Mouse (Mus musculus) liver, embryonic 14.5 days (tissue): ENCODE measurements around the gene Crybb1. TPM values are rescaled to one million over a fixed set of nuclear protein-coding genes. Genes with fewer than 3 reads are reported as not detected.

Experiments used
- ATAC-seq: fragments of 200-750 bp; cut with Nextera tagmentation; 2 replicates; pipeline ENCODE4 v1.8.0; 2017; ENCODE audit warnings: moderate number of reproducible peaks, mild to moderate bottlenecking, moderate library complexity; ENCODE audit not compliant: insufficient read depth
- DNase-seq, 3 experiments: peaks; one replicate each; pipeline ENCODE4 v3.0.0-alpha.2; 2012 to 2013; ENCODE audit warnings: low read depth in 3 of 3, low spot score in 3 of 3
- H3K27ac ChIP-seq: fragments of 300-500 bp; sonication (generic); 2 replicates; pipeline ENCODE4 v1.5.1; 2014; ENCODE audit warnings: moderate library complexity, mild to moderate bottlenecking, control low read depth, inconsistent platforms
- H3K27me3 ChIP-seq: fragments of 300-500 bp; sonication (generic); 2 replicates; pipeline ENCODE4 v1.6.1; 2014; ENCODE audit warnings: mild to moderate bottlenecking, low read length, moderate library complexity; ENCODE audit not compliant: control insufficient read depth, insufficient read depth
- H3K36me3 ChIP-seq: fragments of 300-500 bp; sonication (generic); replicated peaks from 2 replicates; pipeline ENCODE4 v1.6.1; 2014; ENCODE audit warnings: low read depth; ENCODE audit not compliant: control insufficient read depth, insufficient read depth
- H3K4me1 ChIP-seq, 2 experiments: fragments of 200-500 bp in 1 of 2; fragments of 300-500 bp in 1 of 2; sonication (generic) in 1 of 2; replicated peaks; 2 replicates each; pipeline ENCODE4 v1.6.1; 2012 to 2014; ENCODE audit warnings: antibody characterized with exemption in 1 of 2, inconsistent platforms in 1 of 2, low read length in 1 of 2; ENCODE audit not compliant: control insufficient read depth in 2 of 2, insufficient read depth in 2 of 2
- H3K4me2 ChIP-seq: fragments of 300-500 bp; sonication (generic); 2 replicates; pipeline ENCODE4 v1.6.1; 2014; ENCODE audit warnings: low read depth, mild to moderate bottlenecking, control low read depth, moderate library complexity
- H3K4me3 ChIP-seq, 2 experiments: fragments of 200-500 bp in 1 of 2; fragments of 300-500 bp in 1 of 2; sonication (generic) in 1 of 2; 2 replicates each; pipeline ENCODE4 v1.5.1; 2012 to 2014; ENCODE audit warnings: low read depth in 2 of 2, low read length in 2 of 2, mild to moderate bottlenecking in 2 of 2, control low read depth in 1 of 2, inconsistent platforms in 1 of 2, moderate library complexity in 1 of 2; ENCODE audit not compliant: insufficient read depth in 1 of 2
- H3K9ac ChIP-seq: fragments of 300-500 bp; sonication (generic); replicated peaks from 2 replicates; pipeline ENCODE4 v1.6.1; 2014; ENCODE audit warnings: mild to moderate bottlenecking, control low read depth, moderate library complexity
- H3K9me3 ChIP-seq: fragments of 300-500 bp; sonication (generic); 2 replicates; pipeline ENCODE4 v1.6.1; 2016; ENCODE audit warnings: low read length, mixed read lengths; ENCODE audit not compliant: control insufficient read depth
- CTCF ChIP-seq: IDR thresholded peaks from 2 replicates; pipeline ENCODE4 v1.5.1; 2016; ENCODE audit warnings: antibody characterized with exemption, low read depth, control low read depth
- EP300 ChIP-seq: IDR thresholded peaks from 2 replicates; pipeline ENCODE4 v1.6.1; 2016; ENCODE audit warnings: antibody characterized with exemption, low read depth
- WGBS: fragments of 180-500 bp; shearing (Covaris S2); extraction: QIAGEN DNeasy Blood & Tissue Kit; methylation state at CpG from one replicate; pipeline ENCODE4 v1.1.7; 2014; ENCODE audit not compliant: insufficient replicate concordance; 5-methylcytosine and 5-hydroxymethylcytosine counted together
- polyA plus RNA-seq, 2 experiments: library from polyadenylated mRNA; depleted of rRNA in 1 of 2; stranded (reverse) in 1 of 2; unstranded in 1 of 2; fragments of >200 nt; fragmentation: Nextera tagmentation in 1 of 2; extraction: Ambion mirVana in 1 of 2; gene quantifications; 2 replicates each; pipeline versions ENCODE4 v1.2.1 to v1.2.3; 2012 to 2014

Crybb1 gene
- polyA plus RNA-seq, 2 experiments = 0.24 TPM; not detected in 1

DNA sequence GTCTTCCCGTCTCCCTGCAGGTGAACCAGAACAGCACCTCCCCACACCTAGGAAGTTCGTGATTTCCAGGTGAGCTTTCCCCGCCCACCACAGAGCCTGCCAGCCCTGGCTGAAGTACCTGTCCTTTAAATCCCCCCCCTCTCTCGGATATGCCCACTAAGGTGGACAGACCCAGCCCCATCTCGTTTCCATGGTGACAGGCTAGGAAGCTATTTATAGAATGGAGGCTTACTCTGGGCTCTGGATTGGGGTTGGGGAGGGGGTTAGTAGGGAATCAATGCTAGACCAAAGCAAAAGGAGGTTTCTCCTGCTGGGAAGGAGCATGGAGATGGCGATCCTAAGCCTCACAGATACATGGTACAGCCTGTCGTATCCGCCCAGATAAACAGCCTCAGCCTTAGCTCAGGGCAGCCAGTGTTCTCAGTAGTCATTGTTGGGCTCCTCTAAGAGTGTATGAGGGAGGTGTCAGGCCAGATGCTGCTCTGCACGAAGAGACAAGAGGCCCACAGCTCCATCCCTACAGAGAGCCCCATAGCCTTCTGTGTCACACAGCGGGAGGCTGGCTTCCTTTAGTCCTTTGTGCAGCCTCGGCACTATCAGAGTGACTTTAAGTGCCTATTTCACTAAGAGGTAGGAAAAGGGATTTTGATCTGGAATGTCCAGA is 57.7 kb downstream of the Crybb1 start:
- Histone ChIP-seq H3K27me3 (no peaks in the 10 kb centered on the region), H3K9ac (no peak overlapping the region), H3K4me1 (no peaks in the 10 kb centered on the region), H3K4me2 (no peak overlapping the region), H3K4me3 (no peak overlapping the region), H3K9me3 (no peaks in the 10 kb centered on the region), H3K36me3 (peaks cover 10% of the 10 kb centered on the region), H3K27ac (no peak overlapping the region)
- TF ChIP-seq CTCF (no peak), EP300 (no peak)
- ATAC-seq = no peak
- WGBS = 73% methylated on average over 11 of the region's 11 CpGs
- no peak for DNase-seq

DNA sequence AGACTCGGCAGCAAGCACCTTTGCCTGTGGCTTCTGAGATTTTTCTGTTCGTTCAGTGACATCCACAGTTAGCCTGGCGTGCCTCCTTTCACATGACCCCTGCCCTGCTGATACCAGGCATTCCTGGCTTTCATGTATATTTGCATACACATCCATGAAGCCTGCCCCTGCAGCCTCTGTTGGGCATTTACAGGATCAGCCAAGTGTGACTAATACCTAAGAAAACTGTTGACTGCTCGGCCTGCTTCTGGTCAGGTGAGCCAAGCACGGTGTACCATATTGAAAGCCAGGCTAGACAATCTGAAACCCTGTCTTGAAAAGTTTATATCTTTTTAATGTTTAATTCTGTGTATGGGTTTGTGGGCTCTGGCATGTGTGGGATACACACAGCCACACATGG is 60.9 kb downstream of the Crybb1 start:
- Histone ChIP-seq H3K9ac (no peak overlapping the region), H3K27ac (no peak overlapping the region), H3K4me3 (no peak overlapping the region), H3K36me3 (no peaks in the 10 kb centered on the region; the same call in 1 of the 2 replicates), H3K27me3 (no peaks in the 10 kb centered on the region), H3K4me2 (no peak overlapping the region), H3K4me1 (peaks cover 0 to 7% of the 10 kb centered on the region in 2 experiments; a peak in 3 of 4 replicates), H3K9me3 (no peaks in the 10 kb centered on the region)
- TF ChIP-seq CTCF = no peak
- TF ChIP-seq EP300 = no peak
- no peak for ATAC-seq
- WGBS = 70% methylated on average over 5 of the region's 5 CpGs
- DNase-seq = no peak

DNA sequence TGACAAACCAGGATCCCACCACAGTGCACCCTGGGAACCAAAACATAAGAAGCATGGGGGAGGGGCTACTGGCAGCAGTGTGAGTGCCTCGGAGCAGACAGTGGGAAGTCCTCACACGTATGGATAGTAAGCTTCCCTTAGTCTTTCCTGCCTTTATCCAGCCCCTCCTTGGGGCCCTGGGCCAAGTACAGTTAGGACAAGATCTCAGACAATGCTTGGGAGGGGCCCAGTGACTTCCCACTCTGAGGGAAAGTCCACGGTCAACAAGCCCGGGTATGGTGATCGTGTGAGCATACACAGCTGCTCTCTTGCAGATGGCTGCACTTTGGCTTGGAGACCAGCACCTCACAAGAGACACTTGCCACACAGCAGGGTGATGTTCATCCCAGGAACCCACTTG is 61.7 kb downstream of the Crybb1 start:
- no peak overlapping the region for H3K4me3 ChIP-seq
- H3K4me1 ChIP-seq = peaks cover 0 to 7% of the 10 kb centered on the region in 2 experiments; a peak in 3 of 4 replicates
- TF ChIP-seq CTCF = no peak
- TF ChIP-seq EP300 = no peak
- no peak overlapping the region for H3K9ac ChIP-seq
- no peak overlapping the region for H3K27ac ChIP-seq
- H3K36me3 ChIP-seq = no peaks in the 10 kb centered on the region; the same call in 1 of the 2 replicates
- 36% methylated on average over 5 of the region's 5 CpGs for whole genome bisulfite sequencing
- H3K9me3 ChIP-seq = no peaks in the 10 kb centered on the region
- ATAC-seq (no peak), DNase-seq (no peak)
- no peaks in the 10 kb centered on the region for H3K27me3 ChIP-seq
- no peak overlapping the region for H3K4me2 ChIP-seq

Other genes with a start within 250 kb of the Crybb1 start
- gene Cryba4, start 3.3 kb upstream of the Crybb1 start, polyA plus RNA-seq (2012; rRNA removed) = 0.39 and 0.63 TPM in 2 replicates
- gene Cryba4, start 3.3 kb upstream of the Crybb1 start, polyA plus RNA-seq (2014; fragmentation: Nextera tagmentation; extraction: Ambion mirVana) = 0.59 and 0.95 TPM in 2 replicates
- 16.2 and 17.2 TPM in 2 replicates for gene Tpst2, start 20.9 kb downstream of the Crybb1 start, polyA plus RNA-seq (2012; rRNA removed)
- 30.7 and 30.9 TPM in 2 replicates for gene Tpst2, start 20.9 kb downstream of the Crybb1 start, polyA plus RNA-seq (2014; fragmentation: Nextera tagmentation; extraction: Ambion mirVana)
- gene Tfip11, start 70.5 kb downstream of the Crybb1 start, polyA plus RNA-seq (2012; rRNA removed) = 10.7 and 11.6 TPM in 2 replicates
- gene Tfip11, start 70.5 kb downstream of the Crybb1 start, polyA plus RNA-seq (2014; fragmentation: Nextera tagmentation; extraction: Ambion mirVana) = 8.0 and 9.2 TPM in 2 replicates
- 15.7 and 16.0 TPM in 2 replicates for gene Srrd, start 87.2 kb downstream of the Crybb1 start, polyA plus RNA-seq (2012; rRNA removed)
- 13.3 and 15.3 TPM in 2 replicates for gene Srrd, start 87.2 kb downstream of the Crybb1 start, polyA plus RNA-seq (2014; fragmentation: Nextera tagmentation; extraction: Ambion mirVana)
- gene Hps4, start 87.3 kb downstream of the Crybb1 start, polyA plus RNA-seq (2012; rRNA removed) = 10.1 and 10.6 TPM in 2 replicates
- 7.5 and 9.0 TPM in 2 replicates for gene Hps4, start 87.3 kb downstream of the Crybb1 start, polyA plus RNA-seq (2014; fragmentation: Nextera tagmentation; extraction: Ambion mirVana)
- 0.03 and 0.09 TPM in 2 replicates for gene Gm6583, start 100.2 kb downstream of the Crybb1 start, polyA plus RNA-seq (2012; rRNA removed)
- gene Gm6583, start 100.2 kb downstream of the Crybb1 start, polyA plus RNA-seq (2014; fragmentation: Nextera tagmentation; extraction: Ambion mirVana) = 0.08 TPM in 1 of 2 replicates, not detected in the other
- 0.10 and 0.26 TPM in 2 replicates for gene Asphd2, start 139.1 kb downstream of the Crybb1 start, polyA plus RNA-seq (2012; rRNA removed)
- gene Asphd2, start 139.1 kb downstream of the Crybb1 start, polyA plus RNA-seq (2014; fragmentation: Nextera tagmentation; extraction: Ambion mirVana) = 0.20 TPM in 1 of 2 replicates, not detected in the other
- not detected in 2 replicates for gene Gm6588, start 193.6 kb downstream of the Crybb1 start, polyA plus RNA-seq (2012; rRNA removed)
- not detected in 2 replicates for gene Gm6588, start 193.6 kb downstream of the Crybb1 start, polyA plus RNA-seq (2014; fragmentation: Nextera tagmentation; extraction: Ambion mirVana)